8 mouse cellular contexts compared by ENCODE assay signal in the genomic region with DNA sequence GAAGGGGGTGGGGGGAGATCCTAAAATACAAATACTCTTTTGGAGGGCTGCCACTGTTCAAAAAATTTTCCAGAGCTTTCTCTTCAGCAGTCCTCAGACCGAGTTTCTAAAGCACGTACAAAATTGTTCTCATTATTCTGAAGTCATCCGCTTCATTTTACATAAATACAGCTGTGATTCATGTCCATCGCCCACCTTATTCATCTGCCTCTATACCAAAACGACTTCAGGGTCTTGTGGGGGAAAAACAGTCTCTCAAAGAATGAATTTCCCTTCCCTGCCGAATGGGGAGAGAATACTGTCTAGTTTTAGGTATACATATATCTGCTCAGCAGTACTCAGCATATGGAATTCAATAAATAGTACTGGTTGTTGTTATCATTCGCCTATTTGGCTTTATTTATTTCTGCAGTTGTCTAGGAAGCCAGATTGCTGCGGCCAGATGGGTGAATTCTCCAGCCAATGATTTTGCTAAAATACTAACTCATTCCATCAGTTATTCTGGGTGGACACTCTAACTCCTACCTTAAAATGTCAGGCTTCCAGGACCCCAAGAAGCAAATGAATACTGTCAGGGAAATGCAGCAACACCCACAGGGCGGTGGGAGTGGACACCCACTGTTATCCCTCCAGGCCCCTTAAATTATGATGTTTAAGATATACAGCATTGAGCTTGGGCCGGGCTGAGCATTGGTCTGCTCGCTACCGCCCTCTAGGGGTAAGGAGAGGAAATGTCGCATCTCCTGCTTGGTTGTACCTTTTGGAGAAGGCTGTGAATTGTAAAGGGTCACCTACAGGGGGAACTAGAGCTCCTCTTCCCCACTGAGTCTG. TPM values are rescaled to one million over a fixed set of nuclear protein-coding genes. Genes with fewer than 3 reads are reported as not detected.
DNase-seq lines count a peak whose midpoint lies in the region; ATAC-seq lines count a peak whose summit lies in the region.

No protein-coding gene starts in this region.

- intact Hi-C loops in left cerebral cortex, postnatal 36 days (cut with DNase I) = loop anchor here (5.0 kb wide), 1 partner anchor 72 kb away; no protein-coding TSS in a partner anchor

- ATAC-seq in neutrophil, adult 5-6 weeks (ENCODE audit: extremely low read depth, insufficient number of reproducible peaks, low FRiP score, poor library complexity, severe bottlenecking) = peak; percentile 60; the same call in 1 of the 2 replicates

- DNase-seq in layer of hippocampus, adult 11-12 months (ENCODE audit: low spot score) = peak; percentile 55
- DNase-seq in layer of hippocampus, adult 9-10 months (ENCODE audit: low spot score) = no peak
- peak; percentile 33 for DNase-seq in MEL-GATA-1-ER (ENCODE audit: extremely low read depth, low read depth)
- peak; percentile 64 to 68 for DNase-seq in cerebellum, adult 18-20 months
- peak; percentile 42 to 65 for DNase-seq in frontal cortex, postnatal 36 days (ENCODE audit: low spot score in 2 of 2)
- peak; percentile 43 to 51 for DNase-seq in left cerebral cortex, postnatal 36 days (ENCODE audit: low spot score in 2 of 2)
- peak; percentile 46 to 86 for DNase-seq in thymus, postnatal 10 days (ENCODE audit: low spot score in 2 of 2)

RNA-seq across cellular contexts. Expression of gene Tamm41, which starts 27.9 kb away (rescaled TPM):
- total RNA-seq in left cerebral cortex, postnatal 36 days (2021) = 10 to 100 TPM; 19.0 to 19.7 TPM
- 18.9 and 33.6 TPM in 2 replicates for total RNA-seq in neutrophil, adult 5-6 weeks (2017)
